Mouse (Mus musculus) G1E (cell line): Measurements from ENCODE around the gene Rpl38.

Experiments used
- CTCF ChIP-seq: IDR thresholded peaks from 2 replicates; pipeline ENCODE4 v1.5.1; 2012; ENCODE audit warnings: low read depth, low read length, inconsistent platforms, mixed read lengths
- GATA1 ChIP-seq: IDR thresholded peaks from 2 replicates; pipeline ENCODE4 v1.6.1; 2012; ENCODE audit warnings: borderline replicate concordance, low read length, inconsistent platforms, mixed read lengths
- GATA2 ChIP-seq: IDR thresholded peaks from 2 replicates; pipeline ENCODE4 v1.6.1; 2012; ENCODE audit warnings: low read depth, low read length, inconsistent platforms, borderline replicate concordance
- TAL1 ChIP-seq: conservative IDR thresholded peaks from 2 replicates; pipeline ENCODE4 v1.6.1; 2012; ENCODE audit warnings: low read depth, low read length, inconsistent platforms, mixed read lengths

- no peak for TF ChIP-seq GATA2
- TF ChIP-seq CTCF: no peak
- no peak for TF ChIP-seq TAL1
- TF ChIP-seq GATA1: no peak
Observed at GRCm38 (mm10) chr11:114682321-114682900, 14.1 kb downstream of the Rpl38 start.
